Mouse (Mus musculus): ENCODE results near the gene Cacna1s. TPM values are rescaled to one million over a fixed set of nuclear protein-coding genes. Genes with fewer than 3 reads are reported as not detected.

Gene Cacna1s
- polyA plus RNA-seq, 1 experiment from 2014 or later = 0.06 TPM

DNA sequence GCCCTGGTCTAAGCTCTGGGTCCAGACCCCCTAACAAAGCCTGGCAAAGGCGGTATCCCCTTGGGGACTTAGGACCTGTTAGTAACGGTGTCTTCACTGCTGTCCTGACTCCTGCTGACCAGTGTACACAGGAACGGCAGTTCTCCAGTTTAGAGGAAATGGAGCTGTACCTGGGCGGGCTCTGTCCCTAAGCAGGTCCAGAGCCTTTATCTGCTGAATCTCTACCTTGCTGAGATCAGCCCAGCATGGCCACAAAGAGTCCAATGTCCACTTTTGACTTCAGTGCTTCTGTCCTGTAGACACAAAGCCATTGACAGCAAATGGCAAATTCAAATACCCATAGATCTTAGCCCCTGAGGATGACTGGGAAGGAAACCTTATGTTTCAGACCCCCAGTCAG is 104.4 kb downstream of the Cacna1s start:
- WGBS = 94% methylated on average over 4 of the region's 4 CpGs
- Histone ChIP-seq H3K4me3 (no peak overlapping the region), H3K27ac (no peak overlapping the region), H3K27me3 (ENCODE audit: low read depth, poor library complexity, severe bottlenecking) (no peaks in the 10 kb centered on the region), H3K4me1 (peaks cover 5% of the 10 kb centered on the region; the same call in 1 of the 2 replicates), H3K36me3 (peaks cover 96% of the 10 kb centered on the region), H3K9me3 (replicated peaks) (no peaks in the 10 kb centered on the region)
- DNase-seq (ENCODE audit: low spot score) = no peak

DNA sequence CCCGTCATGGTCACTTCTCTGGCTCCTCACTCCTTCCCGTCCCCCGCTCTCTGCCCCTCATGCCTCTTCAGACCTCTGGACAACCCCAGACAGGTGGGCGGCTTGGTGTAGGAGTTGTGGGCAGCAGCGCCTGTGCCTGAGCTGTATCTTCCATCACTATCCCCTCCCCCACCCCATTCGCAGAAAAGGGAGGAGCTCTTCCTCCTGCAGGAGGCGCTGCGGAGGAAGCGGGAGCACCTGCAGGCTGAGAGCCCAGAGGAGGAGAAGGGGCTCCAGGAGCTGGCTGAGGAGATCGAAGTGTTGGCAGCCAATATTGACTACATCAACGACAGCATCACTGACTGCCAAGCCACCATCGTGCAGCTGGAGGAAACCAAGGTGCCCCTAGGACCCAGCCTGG is 107.3 kb downstream of the Cacna1s start:
- Histone ChIP-seq H3K9me3 (replicated peaks) (no peaks in the 10 kb centered on the region), H3K27ac (no peak overlapping the region), H3K36me3 (peaks cover 96% of the 10 kb centered on the region), H3K4me3 (no peak overlapping the region), H3K4me1 (peaks cover 5% of the 10 kb centered on the region; the same call in 1 of the 2 replicates), H3K27me3 (ENCODE audit: low read depth, poor library complexity, severe bottlenecking) (no peaks in the 10 kb centered on the region)
- WGBS = 43% methylated on average over 12 of the region's 12 CpGs
- DNase-seq (ENCODE audit: low spot score) = no peak

DNA sequence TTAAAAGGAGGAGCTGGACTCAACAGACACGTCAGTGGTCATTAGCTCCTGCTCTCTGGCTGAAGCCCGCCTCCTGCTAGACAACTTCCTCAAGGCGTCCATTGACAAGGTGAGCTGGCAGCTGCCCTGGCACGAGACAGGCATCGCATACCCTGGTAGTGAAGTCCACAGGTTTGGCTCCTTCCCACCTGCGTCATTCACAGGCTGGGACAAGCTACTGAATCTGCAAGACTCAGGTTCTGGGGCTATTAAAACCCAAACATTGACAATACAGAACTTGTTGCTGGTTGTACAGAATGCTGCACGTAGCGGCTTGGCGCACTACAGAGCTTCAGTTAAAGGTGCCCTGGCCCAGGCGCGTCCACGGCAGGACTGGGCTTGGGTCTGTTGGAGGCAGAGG is 107.7 kb downstream of the Cacna1s start:
- peaks cover 97% of the 10 kb centered on the region for H3K36me3 ChIP-seq
- H3K9me3 ChIP-seq (replicated peaks) = no peaks in the 10 kb centered on the region
- no peak overlapping the region for H3K4me3 ChIP-seq
- no peak for DNase-seq (ENCODE audit: low spot score)
- H3K27ac ChIP-seq = no peak overlapping the region
- H3K4me1 ChIP-seq = peaks cover 5% of the 10 kb centered on the region; the same call in 1 of the 2 replicates
- WGBS = 90% methylated on average over 12 of the region's 12 CpGs
- no peaks in the 10 kb centered on the region for H3K27me3 ChIP-seq (ENCODE audit: low read depth, poor library complexity, severe bottlenecking)

DNA sequence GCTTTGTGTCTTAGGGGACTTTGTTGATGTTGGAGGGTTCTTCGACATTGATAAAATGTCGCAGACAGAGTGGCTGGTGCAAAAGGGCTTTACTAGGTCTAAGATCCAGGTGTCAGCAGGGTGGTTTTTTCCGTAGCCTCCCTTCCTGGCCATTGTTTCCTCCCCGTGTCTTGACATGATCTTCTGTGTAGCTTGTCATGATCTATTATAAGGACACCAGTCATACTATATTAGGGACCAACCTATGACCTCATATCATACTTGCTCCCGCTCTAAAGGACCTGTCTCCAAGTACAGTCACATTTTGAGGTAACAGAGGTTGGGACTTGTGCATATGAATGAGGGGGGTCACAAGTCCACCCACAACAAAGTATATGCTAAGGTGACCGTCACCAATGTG is 108.4 kb downstream of the Cacna1s start:
- H3K4me3 ChIP-seq = no peak overlapping the region
- no peaks in the 10 kb centered on the region for H3K27me3 ChIP-seq (ENCODE audit: low read depth, poor library complexity, severe bottlenecking)
- 97% methylated on average over 6 of the region's 6 CpGs for WGBS
- peaks cover 97% of the 10 kb centered on the region for H3K36me3 ChIP-seq
- no peaks in the 10 kb centered on the region for H3K9me3 ChIP-seq (replicated peaks)
- DNase-seq (ENCODE audit: low spot score) = no peak
- no peak overlapping the region for H3K27ac ChIP-seq
- peaks cover 5% of the 10 kb centered on the region; the same call in 1 of the 2 replicates for H3K4me1 ChIP-seq

DNA sequence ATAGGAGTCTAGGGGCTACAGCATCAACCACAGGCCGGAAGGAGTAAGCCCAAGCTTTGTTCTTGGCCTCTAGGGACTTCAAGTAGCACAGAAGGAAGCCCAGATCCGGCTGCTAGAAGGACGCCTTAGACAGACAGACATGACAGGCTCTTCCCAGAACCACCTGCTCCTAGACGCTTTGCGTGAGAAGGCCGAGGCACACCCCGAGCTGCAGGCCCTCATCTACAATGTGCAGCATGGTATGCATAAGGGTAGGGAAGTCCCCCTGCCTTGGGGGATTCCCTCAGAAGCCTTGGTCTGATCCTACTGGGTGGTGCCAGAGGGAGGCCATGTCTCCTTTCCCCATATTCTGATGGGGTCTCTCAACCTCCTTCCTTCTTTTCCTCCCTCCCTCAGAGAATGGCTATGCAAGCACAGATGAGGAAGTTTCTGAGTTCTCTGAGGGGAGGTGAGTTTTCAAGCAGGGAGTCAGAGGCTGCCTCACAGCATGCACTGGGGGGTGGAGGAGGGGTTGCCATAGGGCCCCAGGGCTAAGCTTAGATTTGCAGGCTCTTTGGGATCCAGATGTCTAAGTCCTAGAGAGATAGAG is 108.9 kb downstream of the Cacna1s start:
- WGBS = 95% methylated on average over 7 of the region's 7 CpGs
- Histone ChIP-seq H3K4me1 (peaks cover 5% of the 10 kb centered on the region; the same call in 1 of the 2 replicates), H3K4me3 (no peak overlapping the region), H3K9me3 (replicated peaks) (no peaks in the 10 kb centered on the region), H3K36me3 (peaks cover 94% of the 10 kb centered on the region), H3K27ac (no peak overlapping the region), H3K27me3 (ENCODE audit: low read depth, poor library complexity, severe bottlenecking) (no peaks in the 10 kb centered on the region)
- no peak for DNase-seq (ENCODE audit: low spot score)

DNA sequence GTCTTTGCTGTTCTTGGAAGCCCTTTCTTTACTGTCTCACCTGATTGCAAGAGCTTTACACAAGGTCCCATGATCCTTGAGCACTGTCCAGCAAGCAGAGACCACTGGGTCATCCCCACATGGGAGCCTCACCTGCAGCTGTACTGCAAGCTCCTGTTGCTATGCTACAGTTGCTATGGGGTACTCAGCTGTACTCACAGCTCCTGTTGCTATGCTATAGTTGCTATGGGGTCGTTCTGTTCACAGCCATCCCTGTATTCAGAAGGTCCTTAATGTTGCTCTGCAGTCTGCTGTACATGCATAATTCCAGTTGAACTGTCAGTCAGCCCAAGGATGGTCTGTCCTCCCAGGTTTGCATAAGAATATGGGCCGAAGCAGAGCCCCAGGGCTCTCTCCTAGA is 112.9 kb downstream of the Cacna1s start:
- no peaks in the 10 kb centered on the region for H3K9me3 ChIP-seq (replicated peaks)
- no peak overlapping the region for H3K27ac ChIP-seq
- H3K36me3 ChIP-seq = peaks cover 87% of the 10 kb centered on the region
- no peak for DNase-seq (ENCODE audit: low spot score)
- WGBS = 69% methylated on average over 2 of the region's 2 CpGs
- no peak overlapping the region for H3K4me3 ChIP-seq
- H3K4me1 ChIP-seq = peaks cover 13% of the 10 kb centered on the region
- H3K27me3 ChIP-seq (ENCODE audit: low read depth, poor library complexity, severe bottlenecking) = no peaks in the 10 kb centered on the region

DNA sequence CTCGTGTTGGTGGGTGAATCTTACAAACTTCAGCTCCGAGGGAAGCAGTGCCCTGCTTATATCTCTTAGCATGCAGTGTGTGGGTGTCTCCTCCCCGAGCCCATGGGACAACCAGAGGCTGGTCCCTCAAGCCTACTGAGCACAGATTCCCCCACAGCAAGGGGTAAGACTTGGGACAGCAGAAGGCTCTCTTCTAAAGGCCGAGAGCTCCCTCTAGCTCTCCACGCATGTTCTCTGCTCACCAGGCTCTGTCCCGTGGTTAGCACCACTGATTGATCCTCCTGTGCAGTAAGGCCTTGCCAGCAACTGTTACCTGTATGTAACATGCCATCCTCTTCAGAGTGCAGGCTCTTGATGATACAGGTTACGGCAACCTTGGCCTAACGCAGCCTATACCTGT is 115.1 kb downstream of the Cacna1s start:
- WGBS = 68% methylated on average over 8 of the region's 8 CpGs
- no peak for DNase-seq (ENCODE audit: low spot score)
- Histone ChIP-seq H3K4me1 (peaks cover 16% of the 10 kb centered on the region), H3K36me3 (peaks cover 84% of the 10 kb centered on the region), H3K27ac (no peak overlapping the region), H3K27me3 (ENCODE audit: low read depth, poor library complexity, severe bottlenecking) (0 out of 2 replicates have a peak, but pooled peaks cover 9% of the 10 kb centered on the region), H3K4me3 (no peak overlapping the region), H3K9me3 (replicated peaks) (no peaks in the 10 kb centered on the region)

Other genes starting within 250 kb of the Cacna1s start
- gene Lad1, start 234.2 kb upstream of the Cacna1s start, polyA plus RNA-seq (2016; fragmentation: Nextera tagmentation; extraction: Ambion mirVana) = 5.1 and 6.0 TPM in 2 replicates
- gene Tnnt2, start 216.4 kb upstream of the Cacna1s start, polyA plus RNA-seq (2016; fragmentation: Nextera tagmentation; extraction: Ambion mirVana) = 2.1 and 4.0 TPM in 2 replicates
- gene Pkp1, start 133.5 kb upstream of the Cacna1s start, polyA plus RNA-seq (2016; fragmentation: Nextera tagmentation; extraction: Ambion mirVana) = 0.30 and 0.63 TPM in 2 replicates
- gene Igfn1, start 46.4 kb upstream of the Cacna1s start, polyA plus RNA-seq (2016; fragmentation: Nextera tagmentation; extraction: Ambion mirVana) = 0.04 TPM in 1 of 2 replicates, not detected in the other
- gene Tmem9, start 44.6 kb upstream of the Cacna1s start, polyA plus RNA-seq (2016; fragmentation: Nextera tagmentation; extraction: Ambion mirVana) = 147 and 162 TPM in 2 replicates
- gene Ascl5, start 1.9 kb upstream of the Cacna1s start, polyA plus RNA-seq (2016; fragmentation: Nextera tagmentation; extraction: Ambion mirVana) = not detected in 2 replicates
- 7.2 and 10.9 TPM in 2 replicates for gene Kif21b, start 78.6 kb downstream of the Cacna1s start, polyA plus RNA-seq (2016; fragmentation: Nextera tagmentation; extraction: Ambion mirVana)
- 0.15 and 0.25 TPM in 2 replicates for gene Mroh3, start 160.1 kb downstream of the Cacna1s start, polyA plus RNA-seq (2016; fragmentation: Nextera tagmentation; extraction: Ambion mirVana)
- 23.6 and 29.2 TPM in 2 replicates for gene Inava, start 181.5 kb downstream of the Cacna1s start, polyA plus RNA-seq (2016; fragmentation: Nextera tagmentation; extraction: Ambion mirVana)
- not detected in 2 replicates for gene Gpr25, start 208.1 kb downstream of the Cacna1s start, polyA plus RNA-seq (2016; fragmentation: Nextera tagmentation; extraction: Ambion mirVana)